Mouse (Mus musculus) spleen, postnatal 10 days (tissue): ENCODE measurements around the gene Sft2d1.
A peak's percentile ranks its signal among the peaks of the same experiment; 100 is the strongest.
"Not testable (repeated sequence)": the region's sequence is repeated elsewhere in the genome, so short reads cannot be mapped to it uniquely, and the experiment has no call there.

Experiments
- DNase-seq, 2 experiments: peaks; one replicate each; pipeline ENCODE4 v3.0.0; 2021 to 2022; ENCODE audit warnings: low spot score in 2 of 2

Sft2d1 gene

GRCm38 (mm10) chr17:8310838-8311614, at the start of gene Sft2d1:
Gene Sft2d1 (plus strand): TSS chr17:8311102.
- peak; percentile 88 to 95 for DNase-seq

GRCm38 (mm10) chr17:8264638-8265037, 46.3 kb upstream of the Sft2d1 start:
- not testable (repeated sequence) for DNase-seq

GRCm38 (mm10) chr17:8272054-8272749, 38.7 kb upstream of the Sft2d1 start:
- no peak for DNase-seq

DNA sequence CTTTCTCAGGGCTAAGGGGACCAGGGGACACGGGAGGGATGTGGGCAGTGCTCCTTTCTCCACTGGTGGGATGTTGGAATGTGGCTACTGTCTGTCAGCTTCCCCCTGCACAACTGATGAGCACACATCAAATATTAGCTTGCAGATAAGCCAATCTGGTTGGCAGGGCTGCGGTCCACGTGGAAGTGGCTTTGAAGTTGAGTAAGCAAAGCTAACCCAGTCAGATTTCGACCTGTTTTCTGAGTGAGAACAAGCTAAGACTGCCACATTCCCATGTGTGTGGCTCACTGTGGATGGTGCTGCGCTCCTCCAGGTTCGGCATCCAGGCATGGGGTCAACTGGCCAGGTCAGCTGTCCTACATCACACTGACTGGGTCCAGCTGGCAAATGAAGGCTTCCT, 38.0 kb upstream of the Sft2d1 start:
- no peak for DNase-seq

GRCm38 (mm10) chr17:8276071-8276470, 34.8 kb upstream of the Sft2d1 start:
- DNase-seq: no peak

- no peak for DNase-seq
Measured at GRCm38 (mm10) chr17:8276680-8277079, 34.2 kb upstream of the Sft2d1 start.

DNA sequence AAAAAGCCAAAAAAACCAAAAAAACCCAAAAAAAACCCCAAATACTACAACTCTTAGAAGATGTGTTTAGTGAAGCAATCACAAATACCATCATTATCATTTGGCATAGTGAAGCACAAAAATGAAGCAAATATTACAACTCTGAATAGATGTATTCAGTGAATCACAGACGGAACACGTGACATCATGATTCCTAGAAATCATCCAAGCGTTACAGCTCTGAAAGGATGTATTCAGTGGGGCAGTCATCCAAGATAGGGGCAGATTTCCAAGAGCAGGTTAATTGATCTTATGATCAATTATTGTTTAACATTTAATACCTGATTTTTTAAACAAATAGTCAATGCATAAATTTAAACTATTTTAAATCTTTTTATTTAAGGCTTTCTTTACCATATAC, 33.6 kb upstream of the Sft2d1 start:
- no peak for DNase-seq

GRCm38 (mm10) chr17:8278356-8278755, 32.5 kb upstream of the Sft2d1 start:
- no peak for DNase-seq

DNA sequence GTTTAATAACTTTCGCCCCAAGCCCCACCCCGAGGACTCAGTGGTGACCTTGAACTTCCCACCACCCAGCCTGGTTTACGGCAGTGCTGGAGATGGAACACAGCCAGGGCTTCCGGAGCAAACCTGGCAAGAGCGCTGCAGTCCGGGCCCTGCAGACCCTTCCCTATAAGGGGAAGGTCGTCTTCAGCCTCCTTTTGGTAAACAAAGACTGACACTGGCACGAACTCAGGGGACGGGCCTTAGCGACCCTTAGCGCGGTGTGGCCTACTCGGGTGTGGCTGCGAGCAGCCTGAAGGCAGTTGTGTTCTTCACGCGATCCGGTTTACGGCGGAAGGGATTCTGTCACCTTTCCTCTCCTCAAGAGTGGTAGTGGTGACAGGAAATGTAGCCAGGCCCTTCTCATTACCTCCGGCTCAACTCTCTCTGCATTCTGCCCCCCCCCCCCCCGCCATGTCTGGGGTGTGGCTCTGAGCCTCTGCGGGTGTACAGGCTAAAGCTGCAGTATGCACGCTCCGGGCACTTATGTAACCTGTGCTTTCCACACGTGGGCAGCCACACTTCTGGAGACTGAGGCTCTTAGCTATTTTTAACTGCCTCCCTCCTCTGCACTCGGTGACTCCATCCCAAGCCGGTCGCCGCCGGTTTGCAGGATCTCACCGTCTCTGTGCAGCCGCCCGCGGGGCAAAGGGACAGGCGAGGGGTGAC, 27.9 kb upstream of the Sft2d1 start, which contains the start of gene Mpc1:
Gene Mpc1, plus strand, starts transcription at position 84 of the 705 bp plus-strand sequence.
- peak; percentile 56 to 72 for DNase-seq

- DNase-seq: peak; percentile 91 to 96
Measured at GRCm38 (mm10) chr17:8283526-8284253, 27.2 kb upstream of the Sft2d1 start.

GRCm38 (mm10) chr17:8284254-8284661, 26.6 kb upstream of the Sft2d1 start:
- DNase-seq: peak in 1 of 2 experiments; percentile 53

DNA sequence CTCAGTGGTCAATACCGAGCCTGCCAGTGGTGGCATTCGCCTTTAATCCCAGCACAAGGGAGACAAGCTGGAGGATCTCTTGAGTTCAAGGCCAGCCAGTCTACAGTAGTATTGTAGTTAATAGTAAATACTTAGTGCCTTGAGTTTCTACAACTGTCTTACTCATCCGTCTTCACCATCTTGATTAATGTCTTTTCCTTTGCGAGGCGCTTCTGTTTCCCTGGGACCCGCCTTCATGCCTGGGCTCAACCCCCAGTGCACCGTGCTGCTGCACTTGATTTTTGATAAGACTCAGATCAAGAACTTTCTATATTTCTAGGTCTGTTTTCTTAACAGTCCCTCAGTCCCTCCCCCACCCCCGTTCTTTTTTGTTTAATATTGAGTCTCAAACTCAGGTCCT, 25.8 kb upstream of the Sft2d1 start:
- DNase-seq: no peak

DNA sequence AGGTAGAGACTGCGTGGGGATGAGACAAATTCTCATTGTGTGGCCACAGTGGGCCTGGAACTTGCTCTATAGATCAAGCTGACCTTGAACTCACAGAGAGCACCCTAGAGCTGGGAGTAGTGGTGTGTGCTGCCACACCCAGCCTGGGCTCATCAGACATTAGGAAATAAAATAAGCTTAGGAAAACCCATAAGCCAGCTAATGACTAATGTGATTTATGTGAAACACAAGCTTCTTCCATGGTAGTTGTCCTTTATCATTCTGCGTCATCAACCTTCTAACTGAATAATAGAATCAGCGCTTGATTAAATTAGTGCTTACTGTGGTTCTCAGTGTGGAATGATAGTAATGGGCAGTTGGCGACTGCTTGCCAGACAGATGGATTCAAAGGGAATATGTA, 23.9 kb upstream of the Sft2d1 start:
- no peak for DNase-seq

- DNase-seq: no peak
Measured at GRCm38 (mm10) chr17:8289993-8290679, 20.8 kb upstream of the Sft2d1 start.

DNA sequence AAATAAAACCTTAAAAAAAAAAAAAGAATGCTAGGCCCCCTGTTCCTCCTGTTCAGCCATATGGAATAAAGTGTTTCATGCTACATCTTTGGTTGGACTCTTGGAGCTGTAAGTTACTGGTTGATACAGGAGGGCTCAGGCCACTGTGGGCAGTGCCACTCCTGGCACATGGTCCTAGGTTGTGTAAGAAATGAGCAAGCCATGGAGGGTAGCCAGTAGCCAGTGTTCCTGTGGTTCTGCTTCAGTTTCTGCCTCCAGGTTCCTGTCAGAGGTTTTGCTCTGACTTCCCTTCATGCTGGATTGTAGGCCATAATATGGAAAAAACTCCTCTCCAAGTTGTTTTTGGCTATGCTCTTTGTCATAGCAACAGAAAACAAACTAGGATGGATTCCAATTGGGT, 20.2 kb upstream of the Sft2d1 start:
- DNase-seq: no peak

GRCm38 (mm10) chr17:8295825-8296224, 15.1 kb upstream of the Sft2d1 start:
- no peak for DNase-seq

DNA sequence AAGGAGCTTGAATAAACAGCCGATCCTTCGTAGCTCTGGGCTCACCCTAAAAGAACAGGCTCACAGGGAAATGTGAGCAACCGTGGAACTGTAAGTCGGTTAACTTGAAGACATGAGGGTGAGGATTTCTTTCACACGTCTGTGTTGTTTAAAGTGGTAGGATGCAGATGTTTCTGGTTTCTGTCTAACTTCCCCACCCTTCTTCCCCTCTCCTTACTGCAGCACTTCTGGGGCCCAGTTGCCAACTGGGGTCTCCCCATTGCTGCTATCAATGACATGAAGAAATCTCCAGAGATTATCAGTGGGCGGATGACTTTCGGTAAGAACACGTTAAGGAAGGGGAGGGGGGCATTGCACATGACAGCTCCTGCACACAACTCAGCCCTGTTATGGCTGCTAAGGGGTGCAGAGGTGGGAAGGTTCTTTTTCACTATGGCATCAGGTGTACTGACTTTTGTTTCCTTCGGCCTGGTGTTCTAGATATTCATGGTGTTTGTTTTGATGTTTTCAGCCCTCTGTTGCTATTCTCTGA, 14.5 kb upstream of the Sft2d1 start:
- DNase-seq: no peak

- DNase-seq: no peak
Measured at GRCm38 (mm10) chr17:8297746-8298145, 13.2 kb upstream of the Sft2d1 start.

- DNase-seq: no peak
Measured at GRCm38 (mm10) chr17:8298281-8298680, 12.6 kb upstream of the Sft2d1 start.

DNA sequence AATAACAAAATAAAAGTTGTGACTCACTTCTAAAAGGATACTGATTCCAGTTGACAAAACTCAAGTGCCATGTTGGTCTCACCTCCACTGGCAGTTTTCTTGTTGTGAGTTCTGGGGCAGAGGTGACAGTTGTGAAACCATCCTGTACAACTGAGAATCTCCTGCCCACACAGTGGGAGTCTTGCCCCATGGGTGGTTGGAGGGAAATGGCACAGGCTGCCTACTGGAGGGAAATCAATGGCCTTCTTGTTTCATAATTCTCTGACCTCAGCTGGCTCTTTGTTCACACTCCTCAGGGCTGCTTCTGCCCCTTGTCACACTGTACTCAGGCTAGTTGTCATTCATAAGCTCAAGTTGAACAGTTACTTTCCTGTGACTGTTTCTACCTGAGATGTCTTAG, 11.4 kb upstream of the Sft2d1 start:
- no peak for DNase-seq

DNA sequence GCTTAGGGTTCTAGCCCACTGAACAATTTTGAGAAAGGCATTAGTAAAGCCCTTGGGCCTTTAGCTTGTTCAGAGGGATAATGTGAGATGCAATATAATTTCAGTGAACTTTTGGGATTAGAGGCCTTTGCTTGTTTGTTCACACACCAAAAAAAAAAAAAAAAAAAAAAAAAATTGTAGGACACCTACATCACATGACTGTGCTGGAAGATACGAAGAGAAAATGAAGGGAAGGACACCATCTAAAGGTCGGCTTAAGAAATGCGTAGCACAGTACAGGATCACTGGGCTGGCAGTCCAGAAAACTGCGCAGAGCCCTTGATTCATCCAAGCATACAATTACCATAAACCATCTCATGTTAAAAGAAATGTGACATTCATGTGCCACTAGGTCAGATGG, 9.4 kb upstream of the Sft2d1 start:
- no peak for DNase-seq
